Mouse (Mus musculus) gastrocnemius, postnatal 36 days (tissue): ENCODE results near the gene Hccs. TPM values are rescaled to one million over a fixed set of nuclear protein-coding genes. Genes with fewer than 3 reads are reported as not detected.
"Not testable (repeated sequence)": the region's sequence is repeated elsewhere in the genome, so short reads cannot be mapped to it uniquely, and the experiment has no call there.

Source experiments
- DNase-seq, 2 experiments: peaks; one replicate each; pipeline ENCODE4 v3.0.0; 2022
- intact Hi-C: fragments of 180-260 bp; cut with DNase I; formaldehyde crosslinking; loops from one replicate; pipeline ENCODE4 v1.15.1; 2025
- long read RNA-seq, 2 experiments: library from polyadenylated mRNA; stranded (forward); transcript quantifications; one replicate each; pipeline ENCODE4 v2.0.0; 2021
- total RNA-seq, 2 experiments: library from RNA; stranded (reverse); gene quantifications; 2 replicates each; pipeline ENCODE4 v1.2.3; 2021

The Hccs gene
- total RNA-seq, result 10 to 100 TPM; 24.9 to 30.2 TPM
- long read RNA-seq, experiment 1, transcript Hccs-202 (7 exons, 2,473 nt), result minor isoform, 14 of 46 reads
- long read RNA-seq, experiment 1, transcript Hccs-201 (7 exons, 2,320 nt), result major isoform, 27 of 46 reads
- long read RNA-seq, experiment 1, partial matches to known transcripts, result 1 of 46 reads
- long read RNA-seq, experiment 1, other reads (novel, unspliced or antisense), result 4 of 46 reads
- long read RNA-seq, experiment 2, transcript Hccs-202 (7 exons, 2,473 nt), result minor isoform, 20 of 66 reads
- long read RNA-seq, experiment 2, transcript Hccs-201 (7 exons, 2,320 nt), result major isoform, 41 of 66 reads
- long read RNA-seq, experiment 2, partial matches to known transcripts, result 0 of 66 reads
- long read RNA-seq, experiment 2, other reads (novel, unspliced or antisense), result 5 of 66 reads

GRCm38 (mm10) chrX:169319945-169320667 lies at the start of gene Hccs:
TSS of gene Hccs (minus strand) at chrX:169320372.
- peak; percentile 74 to 87 for DNase-seq
- intact Hi-C loops, result no loop called here

GRCm38 (mm10) chrX:169357146-169357772 lies 37.1 kb upstream of the Hccs start:
- no peak for DNase-seq
- intact Hi-C loops, result no loop called here

- intact Hi-C loops, result no loop called here
Measured at GRCm38 (mm10) chrX:169338213-169338612, 18.0 kb upstream of the Hccs start.

GRCm38 (mm10) chrX:169337559-169337958 lies 17.4 kb upstream of the Hccs start:
- no peak for DNase-seq
- intact Hi-C loops, result no loop called here

More at GRCm38 (mm10) chrX:169338213-169338612, 18.0 kb upstream of the Hccs start:
- no peak for DNase-seq

GRCm38 (mm10) chrX:169332264-169332663 lies 12.1 kb upstream of the Hccs start:
- intact Hi-C loops, result no loop called here

GRCm38 (mm10) chrX:169325929-169326595 lies 5.9 kb upstream of the Hccs start:
- no peak for DNase-seq
- intact Hi-C loops, result no loop called here

More at GRCm38 (mm10) chrX:169332264-169332663, 12.1 kb upstream of the Hccs start:
- DNase-seq, result peak in 1 of 2 experiments; percentile 35

- intact Hi-C loops, DNase-seq: not testable (repeated sequence)
Measured at GRCm38 (mm10) chrX:169320668-169321005, 465 bp upstream of the Hccs start.

GRCm38 (mm10) chrX:169319066-169319760 lies 959 bp downstream of the Hccs start:
- no peak for DNase-seq
- intact Hi-C loops, result no loop called here

GRCm38 (mm10) chrX:169308559-169308958 lies 11.6 kb downstream of the Hccs start:
- intact Hi-C loops, result no loop called here
- DNase-seq, result no peak

GRCm38 (mm10) chrX:169303945-169304344 lies 16.2 kb downstream of the Hccs start:
- intact Hi-C loops, result no loop called here
- DNase-seq, result no peak

GRCm38 (mm10) chrX:169302271-169303045 lies 17.7 kb downstream of the Hccs start:
- intact Hi-C loops, result no loop called here

GRCm38 (mm10) chrX:169299579-169299978 lies 20.6 kb downstream of the Hccs start:
- intact Hi-C loops, result loop anchor here (5.0 kb wide), 1 partner anchor 362 kb away; no protein-coding TSS in a partner anchor
- DNase-seq, result no peak

More at GRCm38 (mm10) chrX:169302271-169303045, 17.7 kb downstream of the Hccs start:
- peak; percentile 42 to 51 for DNase-seq

- intact Hi-C loops, result no loop called here
- no peak for DNase-seq
Measured at GRCm38 (mm10) chrX:169263433-169264172, 56.6 kb downstream of the Hccs start.

- no peak for DNase-seq
- intact Hi-C loops, result no loop called here
Measured at GRCm38 (mm10) chrX:169262212-169262611, 58.0 kb downstream of the Hccs start.

GRCm38 (mm10) chrX:169261034-169261433 lies 59.1 kb downstream of the Hccs start:
- DNase-seq, result no peak
- intact Hi-C loops, result no loop called here

- DNase-seq, result no peak
- intact Hi-C loops, result no loop called here
Measured at GRCm38 (mm10) chrX:169256741-169257140, 63.4 kb downstream of the Hccs start.

GRCm38 (mm10) chrX:169255915-169256314 lies 64.3 kb downstream of the Hccs start:
- DNase-seq, result no peak
- intact Hi-C loops, result no loop called here

GRCm38 (mm10) chrX:169222357-169223062 lies 97.7 kb downstream of the Hccs start:
- no peak for DNase-seq
- intact Hi-C loops, result no loop called here
